Mouse (Mus musculus) telencephalon, adult 2 months (tissue): ENCODE data around the gene Olfr711.
"Not testable (repeated sequence)": the region's sequence is repeated elsewhere in the genome, so short reads cannot be mapped to it uniquely, and the experiment has no call there.

ENCODE experiments used
- DNase-seq: peaks from one replicate; pipeline ENCODE4 v3.0.0-alpha.2; 2011; ENCODE audit warnings: low read depth, low spot score

The Olfr711 gene

DNA sequence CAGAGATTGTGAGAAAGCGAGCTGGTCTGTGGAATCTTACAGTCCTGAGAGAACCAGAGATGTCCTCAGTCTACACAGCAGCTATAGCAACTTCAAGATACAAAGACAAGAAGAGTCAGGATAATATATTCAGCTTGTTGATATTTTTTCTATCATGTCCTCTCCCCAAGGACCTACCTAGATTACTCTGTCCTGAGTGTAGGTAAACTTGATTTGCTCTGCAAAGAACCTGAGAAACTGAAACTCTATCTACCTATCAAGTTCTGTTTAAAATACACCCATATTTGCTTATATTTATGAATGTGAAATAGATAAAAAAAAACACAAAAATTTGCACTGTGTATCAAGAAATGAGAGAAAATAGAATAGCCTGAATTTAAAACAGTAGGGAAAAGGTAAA lies at the start of gene Olfr711:
Gene Olfr711, minus strand, starts transcription at position 101 of the 400 bp plus-strand sequence.
- DNase-seq = no peak

- DNase-seq = no peak
These were observed 30.7 kb upstream of the Olfr711 start, which contains the start of gene Olfr2 for GRCm38 (mm10) chr7:107005972-107006371. Gene Olfr2, minus strand, starts transcription at chr7:107006072.

GRCm38 (mm10) chr7:107004169-107004568 lies 28.9 kb upstream of the Olfr711 start:
- no peak for DNase-seq

- no peak for DNase-seq
These were observed 25.5 kb upstream of the Olfr711 start for GRCm38 (mm10) chr7:107000798-107001197.

GRCm38 (mm10) chr7:106985236-106985635 lies 10.0 kb upstream of the Olfr711 start:
- DNase-seq = no peak

DNA sequence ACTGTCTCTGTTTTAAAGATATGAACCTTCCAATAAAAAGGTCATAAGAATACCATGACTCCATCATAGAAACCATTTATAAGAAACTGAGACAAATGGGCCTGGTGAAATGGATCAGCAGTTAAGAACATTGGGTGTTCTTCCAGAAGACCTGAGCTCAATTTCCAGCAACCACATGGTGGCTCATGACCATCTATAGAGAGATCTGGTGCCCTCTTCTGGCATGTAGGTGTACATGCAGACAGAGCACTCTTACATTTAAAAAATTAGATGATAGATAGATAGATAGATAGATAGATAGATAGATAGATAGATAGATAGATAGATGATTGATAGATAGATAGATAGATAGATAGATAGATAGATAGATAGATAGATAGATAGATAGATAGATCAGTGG lies 7.8 kb downstream of the Olfr711 start:
- DNase-seq = not testable (repeated sequence)

GRCm38 (mm10) chr7:106963837-106964236 lies 11.4 kb downstream of the Olfr711 start, which contains the start of gene Olfr6:
Gene Olfr6, minus strand, starts transcription at chr7:106963937.
- DNase-seq = no peak

- no peak for DNase-seq
These were observed 27.0 kb downstream of the Olfr711 start, which contains the start of gene Olfr710 for GRCm38 (mm10) chr7:106948212-106948611. Gene Olfr710, minus strand, starts transcription at chr7:106948312.

- DNase-seq = no peak
These were observed 43.1 kb downstream of the Olfr711 start, which contains the start of gene Olfr709-ps1 for GRCm38 (mm10) chr7:106932119-106932518. Gene Olfr709-ps1, minus strand, starts transcription at chr7:106932219.

GRCm38 (mm10) chr7:106920961-106921360 lies 54.3 kb downstream of the Olfr711 start:
- not testable (repeated sequence) for DNase-seq
